ENCODE assay signal across 8 mouse cellular contexts in genomic region chr3:84258518-84259031, GRCm38 (mm10). TPM values are rescaled to one million over a fixed set of nuclear protein-coding genes. Genes with fewer than 3 reads are reported as not detected.
DNase-seq lines count a peak whose midpoint lies in the region; ATAC-seq and TF ChIP-seq lines count a peak whose summit lies in the region.

No protein-coding gene starts in this region.

- H3K27me3 ChIP-seq in heart, adult 2 months (ENCODE audit: control insufficient read depth, insufficient read depth, low read length) = no peaks in the 10 kb centered on the region
- H3K27me3 ChIP-seq in hindbrain, embryonic 16.5 days (replicated peaks; ENCODE audit: control insufficient read depth, insufficient read depth, low read length) = no peaks in the 10 kb centered on the region
- no peaks in the 10 kb centered on the region for H3K27me3 ChIP-seq in midbrain, embryonic 16.5 days (ENCODE audit: control insufficient read depth, insufficient read depth, low read depth, low read length)

- DNase-seq in heart, adult 2 months = no peak
- DNase-seq in heart, postnatal 36 days = no peak
- no peak for DNase-seq in thymus, postnatal 25 days
- no peak for DNase-seq in thymus, postnatal 36 days
- no peak for DNase-seq in natural killer cell, adult 2 months (ENCODE audit: low spot score in 2 of 2)

- peak overlapping the region; percentile 91 for H3K4me3 ChIP-seq in heart, adult 2 months
- H3K4me3 ChIP-seq in bone marrow macrophage, adult 2 months (ENCODE audit: insufficient read depth, low read length) = peak overlapping the region; percentile 67; the same call in 1 of the 2 replicates
- peak overlapping the region; percentile 80 for H3K4me3 ChIP-seq in hindbrain, embryonic 16.5 days (ENCODE audit: low read length)
- H3K4me3 ChIP-seq in midbrain, embryonic 16.5 days (ENCODE audit: low read depth, low read length) = peak overlapping the region; percentile 71

- TF ChIP-seq CTCF in heart, adult 2 months (IDR thresholded peaks at IDR 0.05) = no peak
- no peak for TF ChIP-seq CTCF in bone marrow macrophage, adult 2 months (IDR thresholded peaks at IDR 0.05; ENCODE audit: low read depth, low read length)

- H3K79me2 ChIP-seq in heart, adult 2 months (replicated peaks; ENCODE audit: control insufficient read depth, insufficient read depth, low read length) = peaks cover 2% of the 10 kb centered on the region; the same call in 1 of the 2 replicates

- 25% methylated on average over 13 of the region's 13 CpGs for WGBS in heart, adult 2 months
- WGBS in hindbrain, embryonic 16.5 days = 7% methylated on average over 13 of the region's 13 CpGs
- 5% methylated on average over 13 of the region's 13 CpGs for WGBS in midbrain, embryonic 16.5 days

- H3K4me1 ChIP-seq in heart, adult 2 months (ENCODE audit: control insufficient read depth, insufficient read depth, low read length) = peaks cover 1% of the 10 kb centered on the region; the same call in 1 of the 2 replicates
- H3K4me1 ChIP-seq in bone marrow macrophage, adult 2 months (ENCODE audit: control insufficient read depth, insufficient read depth, low read length) = peaks cover 12% of the 10 kb centered on the region
- H3K4me1 ChIP-seq in hindbrain, embryonic 16.5 days (ENCODE audit: control insufficient read depth, insufficient read depth, low read depth, low read length) = peaks cover 26% of the 10 kb centered on the region
- peaks cover 28% of the 10 kb centered on the region for H3K4me1 ChIP-seq in midbrain, embryonic 16.5 days (ENCODE audit: control insufficient read depth, insufficient read depth, low read length)

- TF ChIP-seq POLR2A in heart, adult 2 months (IDR thresholded peaks at IDR 0.05; ENCODE audit: insufficient read depth, low read depth, low read length) = no peak
- no peak for TF ChIP-seq POLR2A in bone marrow macrophage, adult 2 months (IDR thresholded peaks at IDR 0.05; ENCODE audit: borderline replicate concordance, low read depth, low read length)

- TF ChIP-seq EP300 in heart, adult 2 months (IDR thresholded peaks at IDR 0.05; ENCODE audit: insufficient read depth, low read depth, low read length) = no peak

- H3K9ac ChIP-seq in heart, adult 2 months (ENCODE audit: low read depth, low read length) = peak overlapping the region; percentile 59; the same call in 1 of the 2 replicates
- peak overlapping the region; percentile 90 for H3K9ac ChIP-seq in hindbrain, embryonic 16.5 days (ENCODE audit: low read depth, low read length)
- peak overlapping the region; percentile 93 for H3K9ac ChIP-seq in midbrain, embryonic 16.5 days (ENCODE audit: low read depth, low read length)

- no peak overlapping the region for H3K27ac ChIP-seq in heart, adult 2 months
- no peak overlapping the region for H3K27ac ChIP-seq in bone marrow macrophage, adult 2 months (ENCODE audit: insufficient read depth, low read depth, low read length)
- no peak overlapping the region for H3K27ac ChIP-seq in hindbrain, embryonic 16.5 days (ENCODE audit: low read depth, low read length)
- H3K27ac ChIP-seq in midbrain, embryonic 16.5 days (ENCODE audit: low read length) = 0 out of 2 replicates have a peak overlapping the region, but pooled peaks have one; percentile 90

- intact Hi-C loops in heart, adult 2 months (cut with DNase I) = loop anchor here (1.0 to 2.0 kb wide), 3 partner anchors 30 to 83 kb away; no protein-coding TSS in a partner anchor
- intact Hi-C loops in heart, postnatal 36 days (cut with DNase I) = loop anchor here (2.0 kb wide), 2 partner anchors 30 to 38 kb away; no protein-coding TSS in a partner anchor

- ATAC-seq in hindbrain, embryonic 16.5 days = no peak
- ATAC-seq in midbrain, embryonic 16.5 days = no peak

- no peaks in the 10 kb centered on the region for H3K36me3 ChIP-seq in heart, adult 2 months (ENCODE audit: control insufficient read depth, insufficient read depth, low read length)
- H3K36me3 ChIP-seq in hindbrain, embryonic 16.5 days (ENCODE audit: control insufficient read depth, insufficient read depth, low read length) = no peaks in the 10 kb centered on the region
- no peaks in the 10 kb centered on the region for H3K36me3 ChIP-seq in midbrain, embryonic 16.5 days (ENCODE audit: control insufficient read depth, insufficient read depth, low read length)

- peak overlapping the region; percentile 92 for H3K4me2 ChIP-seq in hindbrain, embryonic 16.5 days (ENCODE audit: low read length)
- peak overlapping the region; percentile 58 for H3K4me2 ChIP-seq in midbrain, embryonic 16.5 days (ENCODE audit: low read length)

- no peaks in the 10 kb centered on the region for H3K9me3 ChIP-seq in hindbrain, embryonic 16.5 days (ENCODE audit: control insufficient read depth, low read length)
- H3K9me3 ChIP-seq in midbrain, embryonic 16.5 days (replicated peaks; ENCODE audit: control insufficient read depth, low read length, poor library complexity, severe bottlenecking) = no peaks in the 10 kb centered on the region

RNA-seq across cellular contexts. Expression of gene Trim2, which starts 48.1 kb away (rescaled TPM):
- total RNA-seq in heart, adult 2 months (2021) = 1 to 10 TPM; 4.7 to 5.2 TPM
- 5.7 and 5.8 TPM in 2 replicates for polyA plus RNA-seq in heart, adult 2 months (2012; rRNA removed)
- 1 to 10 TPM; 5.1 to 5.8 TPM for total RNA-seq in heart, postnatal 36 days (2021)
- 2.0 and 2.1 TPM in 2 replicates for polyA plus RNA-seq in bone marrow macrophage, adult 2 months (2012; ENCODE audit: insufficient read depth, insufficient read length, missing spikeins)
- 151 and 154 TPM in 2 replicates for polyA plus RNA-seq in hindbrain, embryonic 16.5 days (2015; fragmentation: Nextera tagmentation; extraction: Ambion mirVana)
- polyA plus RNA-seq in midbrain, embryonic 16.5 days (2015; fragmentation: Nextera tagmentation; extraction: Ambion mirVana) = 174 and 182 TPM in 2 replicates

Comparison
In these comparisons a context has a peak if more than half of its experiments do, and no peak if none do; other contexts are left out.
1. RNA of gene Trim2, which starts 48.1 kb away (polyA plus RNA-seq): 174 to 182 TPM in midbrain, embryonic 16.5 days and 151 to 154 TPM in hindbrain, embryonic 16.5 days; 5.7 to 5.8 TPM in heart, adult 2 months and 2.0 to 2.1 TPM in bone marrow macrophage, adult 2 months; every median in the first group is over 10 times any median in the second.
2. Peak in every context shown above with its lines, with median percentiles within 50 percentile points of each other: H3K4me3 ChIP-seq and H3K9ac ChIP-seq.